Mouse (Mus musculus) macrophage (primary cell): Measurements from ENCODE around the gene Otx2. TPM values are rescaled to one million over a fixed set of nuclear protein-coding genes. Genes with fewer than 3 reads are reported as not detected.
"Not testable (repeated sequence)": the region's sequence is repeated elsewhere in the genome, so short reads cannot be mapped to it uniquely, and the experiment has no call there.

ENCODE experiments used
- H3K27ac ChIP-seq: fragments of 350-480 bp; formaldehyde crosslinking; 2 replicates; pipeline ENCODE4 v1.9.0; 2021
- H3K36me3 ChIP-seq: fragments of 350-480 bp; formaldehyde crosslinking; 2 replicates; pipeline ENCODE4 v1.9.0; 2021; ENCODE audit errors: inconsistent target
- H3K4me3 ChIP-seq: fragments of 350-480 bp; formaldehyde crosslinking; 2 replicates; pipeline ENCODE4 v1.9.0; 2021; ENCODE audit errors: inconsistent target
- H3K79me2 ChIP-seq: fragments of 350-480 bp; formaldehyde crosslinking; 2 replicates; pipeline ENCODE4 v1.9.0; 2021; ENCODE audit errors: inconsistent target
- WGBS: methylation state at CpG from one replicate; pipeline ENCODE4 v1.1.7; 2026; ENCODE audit warnings: inconsistent platforms; ENCODE audit not compliant: missing documents; 5-methylcytosine and 5-hydroxymethylcytosine counted together
- polyA plus RNA-seq: library from polyadenylated mRNA; stranded (reverse); fragments of 250-400 nt; gene quantifications from 3 replicates; pipeline ENCODE4 v1.2.4, GENCODE M21; 2018; ENCODE audit warnings: inconsistent platforms

The Otx2 gene
- polyA plus RNA-seq, 1 experiment from 2014 or later, result not detected

- Histone ChIP-seq H3K79me2 (no peaks in the 10 kb centered on the region), H3K36me3 (no peaks in the 10 kb centered on the region), H3K27ac (no peak overlapping the region), H3K4me3 (no peak overlapping the region)
- WGBS, result 71% methylated on average over 3 of the region's 3 CpGs
Observed at GRCm38 (mm10) chr14:48653081-48653480, 20.5 kb downstream of the Otx2 start.

DNA sequence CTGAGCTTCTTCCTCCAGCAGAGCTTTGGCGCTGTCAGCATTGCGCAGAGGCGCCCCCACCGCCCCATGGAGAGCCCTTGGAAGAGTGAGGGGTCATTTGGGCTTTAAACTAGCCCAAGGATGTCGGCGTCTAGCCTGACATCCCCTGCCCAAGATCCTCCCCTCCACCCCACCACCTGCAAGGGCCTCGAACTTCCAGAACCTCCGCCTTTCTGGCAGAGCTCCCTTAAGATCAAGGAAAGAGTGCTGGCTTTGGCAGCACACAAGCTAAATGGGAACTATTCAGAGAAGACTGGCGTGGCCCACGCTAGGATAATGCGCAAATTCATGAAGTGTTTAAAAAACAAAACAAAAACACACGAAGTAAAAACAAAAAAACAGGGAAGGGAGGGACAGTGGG, 21.4 kb downstream of the Otx2 start:
- 29% methylated on average over 12 of the region's 12 CpGs for WGBS
- Histone ChIP-seq H3K4me3 (no peak overlapping the region), H3K36me3 (no peaks in the 10 kb centered on the region), H3K79me2 (no peaks in the 10 kb centered on the region), H3K27ac (no peak overlapping the region)

GRCm38 (mm10) chr14:48651471-48652211, 22.0 kb downstream of the Otx2 start:
- H3K27ac ChIP-seq, result no peak overlapping the region
- no peaks in the 10 kb centered on the region for H3K36me3 ChIP-seq
- no peaks in the 10 kb centered on the region for H3K79me2 ChIP-seq
- WGBS, result 12% methylated on average over 26 of the region's 26 CpGs
- H3K4me3 ChIP-seq, result no peak overlapping the region

GRCm38 (mm10) chr14:48641462-48642395, 31.9 kb downstream of the Otx2 start:
- no peaks in the 10 kb centered on the region for H3K36me3 ChIP-seq
- no peaks in the 10 kb centered on the region for H3K79me2 ChIP-seq
- 93% methylated on average over 10 of the region's 12 CpGs for WGBS
- H3K27ac ChIP-seq, result no peak overlapping the region
- H3K4me3 ChIP-seq, result no peak overlapping the region

DNA sequence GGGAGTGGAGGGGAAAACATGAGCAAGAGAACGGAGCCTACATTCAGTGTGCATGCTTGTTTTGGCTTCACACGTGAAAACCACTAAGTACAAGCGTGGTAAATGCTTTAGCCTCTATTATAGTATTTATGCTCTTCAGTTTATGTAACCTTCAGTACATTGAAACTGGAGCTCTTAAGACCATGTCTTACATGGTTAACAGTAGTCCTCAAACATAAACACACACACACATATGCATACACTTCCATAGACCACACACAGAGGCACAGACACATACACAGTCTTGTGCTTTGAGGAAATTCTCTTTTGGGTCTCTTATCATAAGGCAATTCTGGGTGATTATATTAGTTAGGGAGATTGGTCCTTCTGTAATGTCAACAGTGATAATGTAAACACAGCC, 40.5 kb downstream of the Otx2 start:
- Histone ChIP-seq H3K79me2 (no peaks in the 10 kb centered on the region), H3K4me3 (no peak overlapping the region), H3K27ac (no peak overlapping the region), H3K36me3 (no peaks in the 10 kb centered on the region)
- WGBS, result 75% methylated on average over 3 of the region's 3 CpGs

DNA sequence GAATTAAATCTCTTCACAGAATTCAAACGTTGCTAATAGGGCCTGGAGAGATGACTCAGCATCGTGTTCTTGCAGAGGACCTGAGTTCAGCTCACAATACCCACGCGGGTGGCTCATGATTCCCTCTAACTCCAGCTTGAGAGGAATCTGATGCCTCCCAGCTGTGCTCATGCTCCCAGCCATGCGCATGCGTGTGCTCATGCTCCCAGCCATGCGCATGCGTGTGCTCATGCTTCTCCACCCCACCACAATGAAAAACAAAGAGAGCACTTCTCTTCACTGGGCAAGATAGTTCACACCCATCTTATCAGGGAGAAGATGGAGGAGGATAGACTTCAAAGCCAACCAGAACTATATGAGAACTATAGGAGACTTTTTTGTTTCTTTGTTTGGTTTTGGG, 41.3 kb downstream of the Otx2 start:
- H3K36me3 ChIP-seq, result no peaks in the 10 kb centered on the region

GRCm38 (mm10) chr14:48631486-48631885, 42.1 kb downstream of the Otx2 start:
- H3K27ac ChIP-seq, result no peak overlapping the region
- WGBS, result 90% methylated on average over 2 of the region's 2 CpGs
- H3K36me3 ChIP-seq, result no peaks in the 10 kb centered on the region
- H3K79me2 ChIP-seq, result no peaks in the 10 kb centered on the region
- H3K4me3 ChIP-seq, result no peak overlapping the region

More for the DNA sequence above, 41.3 kb downstream of the Otx2 start:
- H3K79me2 ChIP-seq, result no peaks in the 10 kb centered on the region
- no peak overlapping the region for H3K27ac ChIP-seq
- H3K4me3 ChIP-seq, result no peak overlapping the region
- 85% methylated on average over 8 of the region's 8 CpGs for WGBS

DNA sequence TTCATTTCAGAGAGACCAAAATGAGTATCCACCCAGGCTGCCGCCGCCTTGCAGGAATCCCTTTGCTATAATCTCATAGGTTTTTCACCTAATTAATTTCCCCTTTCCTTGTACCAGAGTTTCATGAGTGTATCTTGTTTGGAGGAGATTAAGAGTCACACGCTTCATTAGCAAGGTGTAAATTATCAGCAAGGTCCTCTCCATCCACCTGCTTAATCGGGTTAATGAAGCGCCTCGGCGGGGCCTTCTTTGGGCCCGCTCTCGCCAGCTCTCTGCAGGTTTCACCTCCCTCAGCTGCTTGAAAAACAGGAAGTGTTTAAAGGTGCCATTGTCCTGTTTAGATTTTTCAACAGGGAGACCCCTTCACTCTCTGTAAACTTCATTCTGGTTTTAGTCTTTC, 44.2 kb downstream of the Otx2 start:
- H3K27ac ChIP-seq, result no peak overlapping the region
- no peak overlapping the region for H3K4me3 ChIP-seq
- no peaks in the 10 kb centered on the region for H3K79me2 ChIP-seq
- WGBS, result 86% methylated on average over 9 of the region's 9 CpGs
- no peaks in the 10 kb centered on the region for H3K36me3 ChIP-seq

- WGBS, result 86% methylated on average over 4 of the region's 4 CpGs
- Histone ChIP-seq H3K27ac (no peak overlapping the region), H3K79me2 (no peaks in the 10 kb centered on the region), H3K36me3 (no peaks in the 10 kb centered on the region), H3K4me3 (no peak overlapping the region)
Observed at GRCm38 (mm10) chr14:48626271-48626670, 47.3 kb downstream of the Otx2 start.

- Histone ChIP-seq H3K27ac (no peak overlapping the region), H3K4me3 (no peak overlapping the region)
- WGBS, result 87% methylated on average over 6 of the region's 6 CpGs
Observed at GRCm38 (mm10) chr14:48625331-48625694, 48.3 kb downstream of the Otx2 start.

DNA sequence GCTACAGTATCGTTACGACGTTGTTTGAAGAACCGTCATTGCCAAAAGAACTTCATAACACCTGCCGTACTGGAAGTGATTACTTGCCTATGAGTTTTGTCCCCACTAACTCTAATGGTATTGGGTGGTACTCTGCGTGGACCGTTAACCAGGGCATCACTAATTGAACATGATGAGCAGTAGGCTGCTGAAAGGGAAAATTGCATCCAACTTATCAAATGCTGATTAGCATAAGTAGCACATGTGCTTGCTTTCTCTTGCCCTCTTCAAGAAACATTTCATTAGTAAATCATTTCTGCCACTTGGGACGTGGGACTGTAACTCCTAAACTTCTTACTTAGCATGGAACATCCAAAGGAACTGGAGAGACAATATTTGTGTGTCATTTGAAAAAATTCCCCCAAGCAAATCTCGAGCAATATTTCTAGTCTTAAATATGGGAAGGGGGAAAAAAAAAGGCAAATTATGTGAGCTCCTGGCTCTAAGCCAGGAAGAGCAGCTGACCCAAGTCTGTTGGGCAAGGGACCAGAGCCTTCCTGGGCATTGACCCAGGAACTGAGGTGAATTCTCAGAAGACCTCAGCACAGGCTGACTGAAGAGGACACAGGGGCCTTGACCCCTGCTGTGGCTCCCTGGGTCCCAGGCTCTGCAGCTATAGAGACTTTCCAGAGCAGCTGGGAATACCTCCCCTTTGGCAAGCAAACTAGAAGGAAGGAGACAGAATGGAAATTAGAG, 48.9 kb downstream of the Otx2 start:
- no peak overlapping the region for H3K27ac ChIP-seq
- H3K4me3 ChIP-seq, result no peak overlapping the region
- WGBS, result 93% methylated on average over 9 of the region's 9 CpGs
- H3K36me3 ChIP-seq, result no peaks in the 10 kb centered on the region
- no peaks in the 10 kb centered on the region for H3K79me2 ChIP-seq

More at GRCm38 (mm10) chr14:48625331-48625694, 48.3 kb downstream of the Otx2 start:
- Histone ChIP-seq H3K36me3 (no peaks in the 10 kb centered on the region), H3K79me2 (no peaks in the 10 kb centered on the region)

DNA sequence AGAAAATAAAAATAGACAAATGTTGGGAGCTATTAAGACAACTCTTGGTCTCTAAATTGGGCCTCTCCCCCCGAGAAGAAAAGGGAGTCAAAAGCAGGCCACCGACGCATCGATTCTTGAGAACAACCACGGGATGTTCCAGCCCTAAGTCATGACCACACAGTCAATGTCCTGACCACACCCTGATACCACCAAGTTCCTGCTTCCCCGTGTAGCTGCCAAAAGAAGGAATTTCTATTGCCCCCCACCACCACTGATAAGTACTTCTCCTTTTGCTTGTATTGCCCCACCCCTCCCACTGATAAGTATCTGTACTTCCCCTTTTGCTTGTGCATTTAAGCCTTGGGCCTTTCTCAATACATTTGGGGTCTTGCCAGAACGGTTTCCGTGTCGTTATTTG, 50.9 kb downstream of the Otx2 start:
- not testable (repeated sequence) for H3K36me3 ChIP-seq, H3K27ac ChIP-seq, H3K79me2 ChIP-seq, H3K4me3 ChIP-seq
- WGBS, result 57% methylated on average over 8 of the region's 9 CpGs

GRCm38 (mm10) chr14:48616361-48616760, 57.3 kb downstream of the Otx2 start:
- H3K36me3 ChIP-seq, result no peaks in the 10 kb centered on the region
- H3K27ac ChIP-seq, result no peak overlapping the region
- H3K4me3 ChIP-seq, result no peak overlapping the region
- 87% methylated on average over 5 of the region's 5 CpGs for WGBS
- H3K79me2 ChIP-seq, result no peaks in the 10 kb centered on the region

GRCm38 (mm10) chr14:48608641-48609310, 64.8 kb downstream of the Otx2 start:
- H3K4me3 ChIP-seq, result no peak overlapping the region
- WGBS, result 87% methylated on average over 15 of the region's 15 CpGs
- no peaks in the 10 kb centered on the region for H3K36me3 ChIP-seq
- no peaks in the 10 kb centered on the region for H3K79me2 ChIP-seq
- no peak overlapping the region for H3K27ac ChIP-seq
